12 mouse cellular contexts compared by ENCODE assay signal in the genomic region with DNA sequence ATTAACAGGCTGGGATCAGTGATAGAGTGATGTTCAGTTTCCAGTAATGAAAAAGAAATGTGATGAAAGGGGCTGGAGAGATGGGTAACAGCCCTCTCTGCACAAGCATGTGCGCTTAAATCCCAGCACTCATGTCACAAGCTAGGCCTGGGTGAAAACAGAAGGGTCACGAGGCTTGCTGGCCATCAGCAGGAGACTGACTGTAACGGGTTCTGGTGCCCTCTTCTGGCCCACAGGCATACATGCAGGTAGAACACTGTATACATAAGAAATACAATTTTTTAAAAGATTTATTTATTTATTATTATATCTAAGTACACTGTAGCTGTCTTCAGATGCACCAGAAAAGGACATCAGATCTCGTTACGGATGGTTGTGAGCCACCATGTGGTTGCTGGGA. TPM values are rescaled to one million over a fixed set of nuclear protein-coding genes. Genes with fewer than 3 reads are reported as not detected.
A peak's percentile ranks its signal among the peaks of the same experiment; 100 is the strongest.
DNase-seq lines count a peak whose midpoint lies in the region; ATAC-seq and TF ChIP-seq lines count a peak whose summit lies in the region.
"Had no signal": no experiment of that assay in that cellular context is flagged by ENCODE, and none has a peak within 500 bp of the region (broad histone marks: within the 10 kb centered on the region; RNA-seq: fewer than 3 reads in every experiment).

No protein-coding gene starts in this region.

- peak; percentile 19 for DNase-seq in embryo, embryonic 10 days (ENCODE audit: low spot score)
- DNase-seq in embryo, embryonic 9.5 days (ENCODE audit: extremely low spot score), result no peak
- DNase-seq in limb, embryonic 11.5 days (ENCODE audit: low spot score), result peak; percentile 24
- no peak for DNase-seq in limb, embryonic 10.5 days (ENCODE audit: low spot score)
- peak; percentile 8 for DNase-seq in embryonic facial prominence, embryonic 14.5 days (ENCODE audit: low spot score)
- no peak for DNase-seq in MN1 (ENCODE audit: low spot score)
- no peak for DNase-seq in layer of hippocampus, adult 11-12 months (ENCODE audit: low spot score)

- peak; percentile 52 for TF ChIP-seq CTCF in ES-Bruce4 (IDR thresholded peaks at IDR 0.05; ENCODE audit: low read depth, low read length)

- WGBS in limb, embryonic 11.5 days, result 65% methylated on average over 5 of the region's 5 CpGs
- WGBS in limb, embryonic 10.5 days, result 70% methylated on average over 5 of the region's 5 CpGs
- WGBS in embryonic facial prominence, embryonic 14.5 days, result 58% methylated on average over 5 of the region's 5 CpGs

- H3K4me2 ChIP-seq in limb, embryonic 11.5 days (ENCODE audit: low read depth, severe bottlenecking), result no peak overlapping the region
- no peak overlapping the region for H3K4me2 ChIP-seq in embryonic facial prominence, embryonic 14.5 days (ENCODE audit: low read depth, low read length)
- H3K4me2 ChIP-seq: embryonic facial prominence, embryonic 15.5 days; limb, embryonic 13.5 days had no signal

- peaks cover 7% of the 10 kb centered on the region; the same call in 1 of the 2 replicates for H3K27me3 ChIP-seq in limb, embryonic 11.5 days (ENCODE audit: control insufficient read depth, insufficient read depth, low read length)
- peaks cover 84% of the 10 kb centered on the region for H3K27me3 ChIP-seq in limb, embryonic 10.5 days (ENCODE audit: low read depth, poor library complexity, severe bottlenecking)
- no peaks in the 10 kb centered on the region for H3K27me3 ChIP-seq in ES-Bruce4 (ENCODE audit: control insufficient read depth, insufficient read depth, low read length, poor library complexity, severe bottlenecking)
- H3K27me3 ChIP-seq in embryonic facial prominence, embryonic 14.5 days (replicated peaks; ENCODE audit: control insufficient read depth, insufficient read depth, low read length), result peaks cover 11% of the 10 kb centered on the region
- H3K27me3 ChIP-seq: embryonic facial prominence, embryonic 15.5 days had no signal

- ATAC-seq in limb, embryonic 11.5 days (ENCODE audit: insufficient number of reproducible peaks, low FRiP score, low TSS enrichment, low read depth), result no peak
- no peak for ATAC-seq in embryonic facial prominence, embryonic 14.5 days (ENCODE audit: low read depth)

- no peak overlapping the region for H3K4me3 ChIP-seq in limb, embryonic 11.5 days (ENCODE audit: low read depth, low read length)
- H3K4me3 ChIP-seq in limb, embryonic 10.5 days, result no peak overlapping the region
- no peak overlapping the region for H3K4me3 ChIP-seq in ES-Bruce4 (ENCODE audit: low read depth, low read length)
- H3K4me3 ChIP-seq in embryonic facial prominence, embryonic 14.5 days (ENCODE audit: low read depth, low read length), result no peak overlapping the region
- H3K4me3 ChIP-seq: embryonic facial prominence, embryonic 15.5 days; limb, embryonic 13.5 days; myocyte had no signal

- H3K9me3 ChIP-seq in limb, embryonic 11.5 days (ENCODE audit: control insufficient read depth, low read length), result no peaks in the 10 kb centered on the region
- no peaks in the 10 kb centered on the region for H3K9me3 ChIP-seq in limb, embryonic 10.5 days (replicated peaks)
- H3K9me3 ChIP-seq in ES-Bruce4 (replicated peaks; ENCODE audit: control insufficient read depth, insufficient read depth, low read length, poor library complexity, severe bottlenecking), result no peaks in the 10 kb centered on the region
- no peaks in the 10 kb centered on the region for H3K9me3 ChIP-seq in embryonic facial prominence, embryonic 14.5 days (ENCODE audit: control insufficient read depth, low read length)
- H3K9me3 ChIP-seq: embryonic facial prominence, embryonic 15.5 days; limb, embryonic 13.5 days had no signal

- H3K36me3 ChIP-seq in limb, embryonic 11.5 days (ENCODE audit: control insufficient read depth, insufficient read depth, low read length), result no peaks in the 10 kb centered on the region
- 0 out of 2 replicates have a peak, but pooled peaks cover 4% of the 10 kb centered on the region for H3K36me3 ChIP-seq in limb, embryonic 10.5 days
- no peaks in the 10 kb centered on the region; the same call in 1 of the 2 replicates for H3K36me3 ChIP-seq in ES-Bruce4 (ENCODE audit: control insufficient read depth, insufficient read depth, low read length, poor library complexity, severe bottlenecking)
- no peaks in the 10 kb centered on the region for H3K36me3 ChIP-seq in embryonic facial prominence, embryonic 14.5 days (ENCODE audit: control insufficient read depth, insufficient read depth, low read length)
- H3K36me3 ChIP-seq: embryonic facial prominence, embryonic 15.5 days; limb, embryonic 13.5 days had no signal

- H3K4me1 ChIP-seq in limb, embryonic 11.5 days (ENCODE audit: control insufficient read depth, insufficient read depth, low read length), result no peaks in the 10 kb centered on the region
- no peaks in the 10 kb centered on the region for H3K4me1 ChIP-seq in limb, embryonic 10.5 days
- no peaks in the 10 kb centered on the region for H3K4me1 ChIP-seq in ES-Bruce4 (ENCODE audit: control insufficient read depth, insufficient read depth, low read length)
- no peaks in the 10 kb centered on the region for H3K4me1 ChIP-seq in embryonic facial prominence, embryonic 14.5 days (ENCODE audit: control insufficient read depth, insufficient read depth, low read length)
- H3K4me1 ChIP-seq: embryonic facial prominence, embryonic 15.5 days; limb, embryonic 13.5 days had no signal

- H3K27ac ChIP-seq in limb, embryonic 11.5 days (replicated peaks; ENCODE audit: low read depth, low read length), result no peak overlapping the region
- H3K27ac ChIP-seq in limb, embryonic 10.5 days, result no peak overlapping the region
- H3K27ac ChIP-seq in ES-Bruce4 (ENCODE audit: insufficient read depth, low read length), result no peak overlapping the region
- no peak overlapping the region for H3K27ac ChIP-seq in embryonic facial prominence, embryonic 14.5 days (replicated peaks; ENCODE audit: low read depth, low read length)
- H3K27ac ChIP-seq: embryonic facial prominence, embryonic 15.5 days; limb, embryonic 13.5 days had no signal

- H3K9ac ChIP-seq in limb, embryonic 11.5 days (ENCODE audit: low read length), result no peak overlapping the region
- H3K9ac ChIP-seq in ES-Bruce4 (ENCODE audit: low read depth, poor library complexity, severe bottlenecking), result no peak overlapping the region
- H3K9ac ChIP-seq in embryonic facial prominence, embryonic 14.5 days (ENCODE audit: low read depth, low read length), result no peak overlapping the region
- H3K9ac ChIP-seq: embryonic facial prominence, embryonic 15.5 days; limb, embryonic 13.5 days had no signal

- TF ChIP-seq EP300 in ES-Bruce4 (IDR thresholded peaks at IDR 0.05; ENCODE audit: insufficient read depth, low read depth, low read length), result no peak

- no peak for TF ChIP-seq POLR2A in ES-Bruce4 (IDR thresholded peaks at IDR 0.05; ENCODE audit: insufficient read depth, low read length)

RNA-seq across cellular contexts. Expression of a gene that starts 18.0 kb away (rescaled TPM):
- polyA plus RNA-seq in limb, embryonic 11.5 days (2014; fragmentation: Nextera tagmentation; extraction: Ambion mirVana), result 3.5 and 3.6 TPM in 2 replicates
- polyA plus RNA-seq in limb, embryonic 10.5 days (2016; fragmentation: Nextera tagmentation; extraction: Ambion mirVana), result 2.6 and 3.0 TPM in 2 replicates
- polyA plus RNA-seq in ES-Bruce4 (2011; ENCODE audit: insufficient read depth, insufficient read length, low read depth, missing spikeins), result 9.2 and 9.8 TPM in 2 replicates
- 2.0 and 2.8 TPM in 2 replicates for polyA plus RNA-seq in embryonic facial prominence, embryonic 14.5 days (2014; fragmentation: Nextera tagmentation; extraction: Ambion mirVana)

RNA-seq across cellular contexts. Expression of a gene that starts 40.0 kb away (rescaled TPM):
- 0.44 TPM in 1 of 2 replicates, not detected in the other for polyA plus RNA-seq in limb, embryonic 11.5 days (2014; fragmentation: Nextera tagmentation; extraction: Ambion mirVana)
- polyA plus RNA-seq in limb, embryonic 10.5 days (2016; fragmentation: Nextera tagmentation; extraction: Ambion mirVana), result 0.44 and 0.48 TPM in 2 replicates
- polyA plus RNA-seq in ES-Bruce4 (2011; ENCODE audit: insufficient read depth, insufficient read length, low read depth, missing spikeins), result 0.75 and 0.84 TPM in 2 replicates
- 0.35 and 0.65 TPM in 2 replicates for polyA plus RNA-seq in embryonic facial prominence, embryonic 14.5 days (2014; fragmentation: Nextera tagmentation; extraction: Ambion mirVana)
- polyA plus RNA-seq: myocyte had no signal

RNA-seq across cellular contexts. Expression of a gene that starts 47.6 kb away (rescaled TPM):
- polyA plus RNA-seq in limb, embryonic 11.5 days (2014; fragmentation: Nextera tagmentation; extraction: Ambion mirVana), result not detected in 2 replicates
- not detected in 2 replicates for polyA plus RNA-seq in limb, embryonic 10.5 days (2016; fragmentation: Nextera tagmentation; extraction: Ambion mirVana)
- not detected in 2 replicates for polyA plus RNA-seq in ES-Bruce4 (2011; ENCODE audit: insufficient read depth, insufficient read length, low read depth, missing spikeins)
- polyA plus RNA-seq in embryonic facial prominence, embryonic 14.5 days (2014; fragmentation: Nextera tagmentation; extraction: Ambion mirVana), result not detected in 2 replicates
- polyA plus RNA-seq: embryonic facial prominence, embryonic 15.5 days; limb, embryonic 13.5 days; myocyte; stomach, embryonic 16.5 days had no signal

RNA-seq across cellular contexts. Expression of a gene that starts 53.1 kb away (rescaled TPM):
- 0.10 TPM in 1 of 2 replicates, not detected in the other for polyA plus RNA-seq in limb, embryonic 11.5 days (2014; fragmentation: Nextera tagmentation; extraction: Ambion mirVana)
- not detected in 2 replicates for polyA plus RNA-seq in limb, embryonic 10.5 days (2016; fragmentation: Nextera tagmentation; extraction: Ambion mirVana)
- 1.2 and 1.5 TPM in 2 replicates for polyA plus RNA-seq in ES-Bruce4 (2011; ENCODE audit: insufficient read depth, insufficient read length, low read depth, missing spikeins)
- not detected in 2 replicates for polyA plus RNA-seq in embryonic facial prominence, embryonic 14.5 days (2014; fragmentation: Nextera tagmentation; extraction: Ambion mirVana)
- polyA plus RNA-seq: embryonic facial prominence, embryonic 15.5 days; limb, embryonic 13.5 days; myocyte; stomach, embryonic 16.5 days had no signal

Comparison
In these comparisons a context has a peak if more than half of its experiments do, and no peak if none do; other contexts are left out.
1. DNase-seq: peak in embryo, embryonic 10 days (single experiment), limb, embryonic 11.5 days (single experiment) and embryonic facial prominence, embryonic 14.5 days (single experiment); none in embryo, embryonic 9.5 days (single experiment), limb, embryonic 10.5 days (single experiment), MN1 (single experiment) and layer of hippocampus, adult 11-12 months (single experiment).